9 mouse cellular contexts compared by ENCODE assay signal in genomic region chr2:27599061-27599768, GRCm38 (mm10).
DNase-seq lines count a peak whose midpoint lies in the region; ATAC-seq and TF ChIP-seq lines count a peak whose summit lies in the region.
"Had no signal": no experiment of that assay in that cellular context is flagged by ENCODE, and none has a peak within 500 bp of the region (broad histone marks: within the 10 kb centered on the region; RNA-seq: fewer than 3 reads in every experiment).

No protein-coding gene starts in this region.

- no peaks in the 10 kb centered on the region for H3K27me3 ChIP-seq in intestine, postnatal 0 days (replicated peaks; ENCODE audit: control insufficient read depth, insufficient read depth, low read length)
- no peaks in the 10 kb centered on the region for H3K27me3 ChIP-seq in intestine, embryonic 15.5 days (replicated peaks)

- H3K9ac ChIP-seq in intestine, postnatal 0 days (ENCODE audit: low read depth, low read length), result no peak overlapping the region
- H3K9ac ChIP-seq in intestine, embryonic 15.5 days, result no peak overlapping the region
- H3K9ac ChIP-seq: midbrain, embryonic 12.5 days had no signal

- peak overlapping the region; percentile 28; the same call in 1 of the 2 replicates for H3K27ac ChIP-seq in intestine, postnatal 0 days (ENCODE audit: low read depth, low read length)
- H3K27ac ChIP-seq in intestine, embryonic 15.5 days, result no peak overlapping the region
- H3K27ac ChIP-seq: midbrain, embryonic 12.5 days had no signal

- 0 out of 2 replicates have a peak, but pooled peaks cover 3% of the 10 kb centered on the region for H3K4me1 ChIP-seq in intestine, postnatal 0 days (replicated peaks; ENCODE audit: control insufficient read depth, insufficient read depth, low read length)
- H3K4me1 ChIP-seq in intestine, embryonic 15.5 days (replicated peaks), result peaks cover 26% of the 10 kb centered on the region; the same call in 1 of the 2 replicates
- H3K4me1 ChIP-seq: midbrain, embryonic 12.5 days had no signal

- no peak overlapping the region for H3K4me2 ChIP-seq in intestine, postnatal 0 days (replicated peaks; ENCODE audit: low read depth)
- H3K4me2 ChIP-seq in intestine, embryonic 15.5 days (replicated peaks), result no peak overlapping the region
- H3K4me2 ChIP-seq: midbrain, embryonic 12.5 days had no signal

- WGBS in intestine, postnatal 0 days, result 79% methylated on average over 8 of the region's 8 CpGs
- 77% methylated on average over 8 of the region's 8 CpGs for WGBS in intestine, embryonic 15.5 days

- no peaks in the 10 kb centered on the region for H3K9me3 ChIP-seq in intestine, postnatal 0 days (ENCODE audit: control insufficient read depth)
- H3K9me3 ChIP-seq in intestine, embryonic 15.5 days, result no peaks in the 10 kb centered on the region
- H3K9me3 ChIP-seq: midbrain, embryonic 12.5 days had no signal

- ATAC-seq in intestine, postnatal 0 days, result no peak
- ATAC-seq in intestine, embryonic 15.5 days, result no peak

- H3K36me3 ChIP-seq in intestine, postnatal 0 days (ENCODE audit: control insufficient read depth, insufficient read depth), result no peaks in the 10 kb centered on the region
- H3K36me3 ChIP-seq in intestine, embryonic 15.5 days, result no peaks in the 10 kb centered on the region
- H3K36me3 ChIP-seq: midbrain, embryonic 12.5 days had no signal

- DNase-seq in brain, embryonic 18.5 days (ENCODE audit: low read depth, low spot score), result peak; percentile 42
- peak; percentile 33 to 42 for DNase-seq in frontal cortex, postnatal 36 days (ENCODE audit: low spot score in 2 of 2)
- DNase-seq in layer of hippocampus, postnatal 25 days (ENCODE audit: extremely low spot score in 1 of 2, low spot score in 1 of 2), result peak; percentile 28 to 60
- peak; percentile 57 for DNase-seq in ovary, postnatal 36 days (ENCODE audit: low spot score)
- DNase-seq in thymus, postnatal 0 days (ENCODE audit: low spot score), result no peak
- DNase-seq in spleen, postnatal 10 days (ENCODE audit: low spot score in 2 of 2), result no peak

- H3K4me3 ChIP-seq in intestine, postnatal 0 days (ENCODE audit: low read depth, low read length), result no peak overlapping the region
- H3K4me3 ChIP-seq in intestine, embryonic 15.5 days (replicated peaks), result no peak overlapping the region
- H3K4me3 ChIP-seq: midbrain, embryonic 12.5 days had no signal

- TF ChIP-seq CTCF in intestine, postnatal 0 days (IDR thresholded peaks at IDR 0.05; ENCODE audit: low read depth), result no peak

Comparison
In these comparisons a context has a peak if more than half of its experiments do, and no peak if none do; other contexts are left out.
1. DNase-seq: peak in brain, embryonic 18.5 days (single experiment), frontal cortex, postnatal 36 days (2 of 2), layer of hippocampus, postnatal 25 days (2 of 2) and ovary, postnatal 36 days (single experiment); none in thymus, postnatal 0 days (single experiment) and spleen, postnatal 10 days (0 of 2).